Mouse (Mus musculus) adrenal gland, adult 18-20 months (tissue): ENCODE results near the gene Bcl7c. TPM values are rescaled to one million over a fixed set of nuclear protein-coding genes. Genes with fewer than 3 reads are reported as not detected.
"Not testable (repeated sequence)": the region's sequence is repeated elsewhere in the genome, so short reads cannot be mapped to it uniquely, and the experiment has no call there.

ENCODE experiments used
- DNase-seq, 2 experiments: peaks; one replicate each; pipeline ENCODE4 v3.0.0; 2021 to 2022; ENCODE audit warnings: low spot score in 2 of 2
- total RNA-seq, 2 experiments: library from RNA; stranded (reverse); gene quantifications; 1 replicate in 1 of 2; 2 replicates in 1 of 2; pipeline ENCODE4 v1.2.3; 2021

Gene Bcl7c
- total RNA-seq, 2 experiments from 2014 or later = 53.4 to 88.2 TPM

DNA sequence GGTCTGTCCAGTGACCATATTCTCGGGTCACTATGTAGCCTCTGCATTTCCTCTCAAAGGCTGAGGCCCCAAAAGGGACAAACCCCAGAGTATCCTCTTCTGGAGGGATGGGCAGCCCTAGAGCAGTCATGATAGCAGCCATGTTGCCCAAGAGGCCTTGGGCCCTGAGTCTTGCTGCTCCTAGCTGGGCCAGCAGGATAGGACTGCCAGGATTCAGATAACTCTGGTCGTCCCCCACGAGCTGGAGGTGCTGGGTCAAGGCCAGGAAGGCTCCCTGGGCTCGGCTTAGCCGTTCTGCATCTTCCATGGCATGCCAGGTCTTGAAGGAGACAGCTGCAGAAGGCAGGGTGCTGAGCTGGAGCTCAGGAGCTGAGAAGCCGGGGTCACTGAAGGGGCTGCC is 10.5 kb upstream of the Bcl7c start:
- no peak for DNase-seq

DNA sequence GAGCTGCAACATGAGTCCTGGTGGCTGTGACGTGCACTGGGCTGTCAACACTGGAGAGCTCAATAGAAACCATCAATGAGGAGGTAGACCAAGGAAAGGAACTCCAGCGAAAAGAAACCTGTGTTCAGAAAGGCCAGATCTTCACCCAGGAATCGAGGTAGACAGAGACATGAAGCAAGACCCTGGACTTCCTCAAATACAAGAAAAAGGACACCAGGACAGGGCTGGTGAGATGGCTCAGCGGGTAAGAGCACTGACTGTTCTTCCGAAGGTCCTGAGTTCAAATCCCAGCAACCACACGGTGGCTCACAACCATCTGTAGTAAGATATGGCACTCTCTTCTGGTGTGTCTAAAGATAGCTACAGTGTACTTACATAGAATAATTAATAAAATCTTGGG is 9.6 kb upstream of the Bcl7c start:
- DNase-seq = no peak

DNA sequence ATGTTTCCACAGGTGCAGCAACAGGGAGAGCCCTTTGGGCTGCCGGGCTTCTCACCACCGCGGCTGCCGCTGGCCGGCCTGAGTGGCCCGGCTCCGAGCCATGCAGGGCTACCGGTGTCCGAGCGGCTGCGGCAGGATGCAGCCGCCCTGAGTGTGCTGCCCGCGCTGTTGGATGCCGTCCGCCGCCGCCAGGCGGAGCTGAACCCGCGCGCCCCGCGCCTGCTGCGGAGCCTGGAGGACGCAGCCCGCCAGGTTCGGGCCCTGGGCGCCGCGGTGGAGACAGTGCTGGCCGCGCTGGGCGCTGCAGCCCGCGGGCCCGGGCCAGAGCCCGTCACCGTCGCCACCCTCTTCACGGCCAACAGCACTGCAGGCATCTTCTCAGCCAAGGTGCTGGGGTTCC is 8.3 kb upstream of the Bcl7c start:
- peak; percentile 70 to 80 for DNase-seq

DNA sequence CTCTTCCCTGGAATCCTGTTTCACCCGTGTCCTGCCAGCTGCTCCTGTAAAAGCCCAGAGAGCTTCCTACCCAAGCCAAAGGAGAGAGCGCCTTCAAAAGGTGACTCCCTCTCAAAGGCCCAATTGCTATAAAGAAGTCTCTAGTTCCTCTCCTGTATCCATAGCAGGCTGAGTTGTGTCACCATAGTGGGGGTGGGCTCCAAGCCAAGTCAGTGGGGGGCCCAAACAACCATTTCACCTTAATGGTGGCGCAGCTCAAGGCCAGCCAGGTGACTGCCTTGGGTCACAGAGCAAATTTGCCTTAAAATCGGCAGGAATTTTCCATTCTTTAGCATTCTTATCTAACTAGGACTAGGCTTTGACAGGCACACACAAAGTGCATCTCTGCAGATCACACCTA is 6.1 kb upstream of the Bcl7c start:
- no peak for DNase-seq

DNA sequence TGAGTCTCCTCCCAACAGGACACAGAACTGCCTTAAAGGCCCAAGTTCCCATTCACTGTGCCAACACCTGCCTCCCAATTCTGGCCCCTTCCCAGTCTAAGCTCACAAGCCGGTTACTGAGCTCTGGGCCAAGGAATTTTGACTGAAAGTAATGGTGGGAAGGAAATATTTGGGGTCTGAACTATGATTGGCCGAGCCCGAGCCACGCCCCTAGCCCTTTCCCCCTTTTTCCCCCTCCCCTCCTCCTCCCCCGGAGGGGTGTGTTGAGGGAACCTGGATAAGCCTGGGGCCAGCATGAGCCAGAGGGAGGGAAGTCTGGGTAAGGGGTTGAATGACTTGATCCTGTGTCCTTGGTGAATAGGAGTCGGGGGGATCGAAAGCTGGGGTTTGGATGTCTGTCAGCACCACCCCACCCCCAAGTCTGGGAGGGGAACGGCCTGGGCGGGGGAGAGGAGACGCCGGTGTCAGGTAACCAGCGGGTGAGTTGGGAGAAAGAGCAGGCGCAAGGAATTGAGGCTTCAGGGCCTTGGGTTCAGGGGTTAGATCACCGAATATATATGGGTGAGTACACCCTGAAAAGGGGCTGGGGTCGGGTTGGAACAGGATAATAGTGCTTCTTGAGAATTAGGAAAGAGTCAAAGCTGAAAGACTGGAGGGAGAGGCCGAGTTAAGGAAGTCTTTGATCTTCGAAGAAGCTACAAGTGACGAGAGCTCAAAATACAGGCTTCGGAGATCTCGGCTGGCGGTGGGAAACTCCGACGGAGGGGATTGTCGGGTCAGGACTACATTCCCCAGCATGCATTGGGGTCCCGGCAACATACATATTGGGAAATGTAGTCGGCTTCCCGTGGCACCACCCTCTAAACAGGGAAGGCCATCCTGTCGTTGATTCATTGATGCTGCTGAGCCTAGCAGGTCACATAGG is 4.0 kb upstream of the Bcl7c start, which contains the start of gene Ctf1:
Gene Ctf1 (plus strand): TSS at position 276 of the 925 bp plus-strand sequence.
- DNase-seq = peak; percentile 52 to 70

DNA sequence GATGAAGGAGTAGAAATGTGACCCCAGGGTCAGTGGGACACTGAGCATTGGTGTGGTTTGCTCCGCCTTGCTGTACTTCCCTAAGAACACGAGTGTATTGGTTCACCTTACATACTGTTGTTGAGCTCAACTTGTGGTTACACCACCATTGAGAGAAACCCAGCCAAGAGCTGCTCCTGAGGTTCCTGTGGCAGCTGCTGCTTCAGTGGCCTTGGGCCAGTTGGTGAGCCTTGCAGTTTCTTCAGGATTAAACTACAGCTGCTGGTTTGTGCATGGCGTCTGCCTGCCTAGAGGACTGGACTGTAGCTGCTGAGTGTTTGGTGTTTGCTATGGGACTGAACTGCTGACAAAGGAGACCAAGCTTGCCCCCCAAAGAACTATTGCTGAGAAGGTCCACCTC is 2.7 kb upstream of the Bcl7c start:
- DNase-seq = no peak

DNA sequence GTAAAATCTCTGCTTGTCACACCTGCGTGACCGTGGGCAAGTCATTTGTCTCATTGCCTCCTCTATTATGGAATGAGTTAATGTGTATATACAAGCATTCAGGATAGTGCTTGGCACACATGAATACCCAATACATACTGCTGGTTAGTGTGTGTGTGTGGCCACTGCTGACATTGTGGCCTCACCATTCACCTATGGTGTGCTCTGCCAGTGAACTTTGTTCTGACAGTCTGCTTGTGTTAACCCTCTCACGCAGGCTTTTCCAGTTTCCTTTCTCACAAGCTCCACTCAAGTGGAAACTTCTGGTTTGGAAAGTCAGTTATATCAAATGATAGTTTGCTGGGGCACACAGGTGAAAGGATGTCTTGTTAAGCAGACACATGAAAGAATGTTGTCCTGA is 2.3 kb upstream of the Bcl7c start:
- DNase-seq = no peak

DNA sequence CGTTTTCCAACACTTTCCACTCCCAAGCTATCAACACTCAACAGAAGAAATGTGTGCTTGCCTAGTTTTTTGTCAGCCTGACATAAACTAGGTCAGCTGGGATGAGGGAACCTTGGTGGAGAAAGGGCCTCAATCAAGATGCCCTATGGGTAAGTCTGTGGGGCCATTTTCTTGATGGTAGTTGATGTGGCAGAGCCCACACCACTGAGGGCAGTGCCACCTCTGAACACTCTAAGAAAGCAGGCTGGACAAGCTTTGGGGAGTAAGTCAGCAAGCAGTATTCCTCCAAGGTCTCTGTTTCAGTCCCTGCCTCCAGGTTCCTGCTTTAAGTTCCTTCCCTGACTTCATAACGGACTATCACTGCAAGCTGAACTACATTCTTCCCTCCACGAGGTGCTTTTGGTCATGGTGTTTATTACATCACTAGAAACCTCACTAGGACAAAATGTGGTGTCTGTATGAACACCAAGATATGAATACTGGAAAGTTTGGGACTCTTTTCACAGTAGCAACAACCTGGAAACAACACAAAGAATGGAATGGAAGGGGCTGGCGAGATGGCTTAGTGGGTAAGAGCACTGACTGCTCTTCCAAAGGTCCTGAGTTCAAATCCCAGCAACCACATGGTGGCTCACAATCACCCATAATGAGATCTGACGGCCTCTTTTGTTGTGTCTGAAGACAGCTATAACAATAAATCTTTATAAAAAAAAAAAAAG is 687 bp upstream of the Bcl7c start:
- DNase-seq = no peak

DNA sequence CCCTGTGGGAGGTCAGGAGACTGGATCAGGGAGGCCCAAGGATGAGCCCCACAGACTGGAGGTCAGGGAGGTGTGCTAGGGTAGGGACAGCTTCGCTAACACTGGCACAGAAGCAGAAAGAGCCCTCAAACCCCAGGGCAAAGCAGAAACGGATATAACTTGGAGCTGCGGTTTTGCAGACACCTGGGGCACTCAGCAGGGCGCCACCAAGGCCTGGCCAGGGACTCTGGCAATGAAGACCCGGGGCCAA is 851 bp downstream of the Bcl7c start:
- DNase-seq = no peak

DNA sequence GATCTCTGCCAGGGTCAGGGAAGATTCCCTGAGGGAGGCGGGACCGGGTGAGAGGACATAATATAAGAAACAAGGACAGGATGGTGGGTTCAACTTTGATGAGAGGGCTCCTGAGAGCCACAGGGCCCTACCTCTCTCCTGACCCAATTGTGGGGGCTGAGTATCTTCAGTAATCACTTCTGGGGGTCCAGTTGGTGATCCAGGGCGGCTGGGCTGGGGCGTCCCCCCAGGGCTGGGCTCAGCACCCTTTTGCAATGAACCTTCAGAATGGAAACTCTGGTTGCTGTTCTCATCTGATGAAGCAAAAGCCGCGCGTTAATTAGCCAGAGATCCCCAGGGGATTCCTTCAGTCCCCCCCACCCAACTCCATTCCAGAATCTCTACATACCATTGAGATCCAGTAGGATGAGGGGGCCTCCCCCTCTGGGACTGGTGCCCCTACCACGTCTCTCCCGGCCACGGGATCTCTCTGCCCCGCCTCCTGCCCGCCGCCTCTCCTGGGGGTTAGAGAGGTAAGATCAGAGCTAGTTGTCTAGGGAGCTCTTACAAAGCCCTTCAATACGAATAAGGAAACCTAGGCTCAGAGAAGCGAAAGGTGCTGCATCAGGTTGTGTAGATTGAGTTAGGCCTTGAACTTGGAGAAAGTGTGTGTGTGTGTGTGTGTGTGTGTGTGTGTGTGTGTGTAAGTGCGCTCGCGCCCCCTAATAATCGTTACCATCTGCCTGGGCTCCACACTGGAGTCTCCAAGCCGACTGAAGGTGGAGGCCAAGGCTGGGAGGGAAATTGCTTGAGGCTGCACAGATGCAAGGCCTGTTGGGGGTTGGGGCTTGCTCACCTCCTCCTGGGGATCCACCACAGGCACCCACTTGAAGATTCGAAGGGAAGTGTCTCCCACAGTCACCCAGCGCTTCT is 1.4 kb downstream of the Bcl7c start:
- no peak for DNase-seq

DNA sequence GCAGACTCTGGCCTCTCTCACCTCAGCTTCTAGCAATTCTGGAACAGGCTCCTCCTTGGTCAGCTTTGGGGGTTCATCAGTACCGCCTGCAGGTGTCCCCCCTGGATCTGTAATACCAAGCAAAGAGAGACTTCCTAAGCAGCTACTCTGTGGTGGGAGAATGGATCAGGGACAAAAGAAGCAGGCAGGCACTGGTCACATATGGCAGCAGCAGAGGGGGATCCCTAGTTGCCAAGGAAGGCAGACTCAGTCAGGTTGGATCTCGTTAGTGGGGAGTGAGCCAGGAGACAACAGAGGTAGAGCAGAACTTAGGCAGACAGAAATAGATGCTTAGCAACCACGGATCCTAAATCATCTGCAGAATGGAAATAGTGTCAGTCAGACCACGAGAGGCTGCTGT is 3.0 kb downstream of the Bcl7c start:
- no peak for DNase-seq

DNA sequence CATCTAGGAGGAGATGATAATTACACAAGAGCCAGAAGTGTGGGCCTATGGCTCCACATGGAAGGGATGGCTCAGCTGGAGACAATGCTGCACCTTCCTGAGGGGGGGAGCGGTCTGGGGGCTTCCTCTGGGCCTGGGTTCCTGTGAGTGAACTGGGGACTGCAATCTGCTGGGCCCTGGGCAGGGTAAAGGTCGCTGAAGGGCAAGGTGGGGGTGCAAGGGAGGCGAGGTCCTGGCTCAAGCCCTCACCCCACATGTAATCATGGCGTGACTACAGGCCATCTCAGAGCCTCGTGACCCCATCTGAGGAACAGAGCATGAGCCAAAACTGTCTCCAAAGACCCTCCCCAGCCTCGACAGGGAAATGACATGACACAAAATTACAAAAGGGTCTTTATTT is 4.1 kb downstream of the Bcl7c start:
- no peak for DNase-seq

DNA sequence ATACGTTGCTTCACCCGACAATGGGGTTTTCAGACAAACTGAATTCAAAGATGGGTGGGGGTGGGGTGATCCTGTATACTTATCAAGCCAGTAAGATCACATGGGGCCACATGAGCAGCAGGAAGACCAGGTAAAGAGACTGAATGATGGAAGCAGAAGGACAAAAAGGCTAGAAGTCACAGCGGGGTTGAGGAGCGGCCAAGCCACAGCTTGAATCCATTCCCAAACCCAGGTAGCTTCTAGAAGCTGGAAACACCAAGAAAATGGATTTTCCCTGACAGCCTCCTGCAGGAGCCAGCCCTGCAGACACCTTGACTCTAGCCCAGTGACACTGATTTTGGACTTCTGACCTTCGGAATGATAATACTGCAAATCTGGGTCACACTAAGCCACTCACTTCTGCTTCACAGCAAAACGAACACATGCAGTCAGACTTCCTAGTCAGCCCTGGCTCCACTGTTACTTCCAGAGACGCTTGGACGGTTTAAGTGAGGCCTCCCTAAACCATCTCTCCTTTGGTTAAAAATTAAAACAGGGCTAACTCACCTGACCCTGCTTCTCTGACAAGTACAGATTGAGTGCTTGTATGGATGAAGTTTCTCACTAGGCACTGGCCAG is 5.1 kb downstream of the Bcl7c start:
- no peak for DNase-seq

DNA sequence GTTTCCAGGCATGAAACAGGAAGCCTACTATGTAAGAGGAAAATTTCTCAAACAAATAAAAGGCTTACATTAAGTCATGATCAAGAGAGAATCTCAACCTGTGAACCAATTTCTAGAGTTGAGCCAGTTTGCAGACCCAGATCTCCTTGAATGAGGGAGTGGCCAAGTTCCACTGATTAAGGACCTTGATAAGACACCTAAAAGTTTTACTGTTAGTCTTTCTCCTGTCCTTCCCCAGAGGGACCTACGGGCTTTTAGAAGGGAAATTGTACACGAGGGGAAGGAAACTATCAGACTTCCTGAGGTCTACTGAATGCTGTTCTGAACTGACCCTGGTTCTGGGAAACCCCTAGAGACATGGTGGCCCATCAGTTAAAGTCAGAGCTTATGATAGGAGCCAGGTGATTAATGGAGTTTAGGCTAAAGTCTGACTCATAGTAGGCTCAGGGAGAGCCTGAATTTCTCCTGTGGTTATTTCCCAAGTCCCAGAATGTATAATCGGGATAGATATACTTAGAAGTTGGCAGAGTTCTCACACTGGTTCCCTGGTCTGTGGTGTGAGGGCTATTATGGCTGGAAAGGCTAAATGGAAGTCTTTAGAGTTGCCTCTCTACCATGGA is 7.9 kb downstream of the Bcl7c start:
- no peak for DNase-seq

DNA sequence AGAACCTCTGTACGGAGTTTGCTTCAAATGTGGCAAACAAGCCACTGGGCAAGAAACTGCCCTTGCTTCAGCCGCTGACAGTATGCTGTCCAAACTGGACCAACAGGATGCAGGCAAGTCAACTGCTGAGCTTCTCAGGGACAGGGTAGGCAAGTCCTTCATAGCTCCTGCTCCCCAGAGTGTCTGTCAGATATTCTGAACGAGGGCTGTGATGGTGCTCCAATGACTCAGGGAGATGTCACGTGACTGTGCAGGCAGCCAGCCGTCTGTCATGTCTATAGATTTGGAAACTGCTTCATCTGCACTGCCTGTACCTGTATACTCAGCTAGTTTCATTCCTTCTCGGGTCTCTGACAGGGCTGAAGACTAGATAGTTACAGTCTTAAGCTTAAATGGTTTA is 9.7 kb downstream of the Bcl7c start:
- no peak for DNase-seq

DNA sequence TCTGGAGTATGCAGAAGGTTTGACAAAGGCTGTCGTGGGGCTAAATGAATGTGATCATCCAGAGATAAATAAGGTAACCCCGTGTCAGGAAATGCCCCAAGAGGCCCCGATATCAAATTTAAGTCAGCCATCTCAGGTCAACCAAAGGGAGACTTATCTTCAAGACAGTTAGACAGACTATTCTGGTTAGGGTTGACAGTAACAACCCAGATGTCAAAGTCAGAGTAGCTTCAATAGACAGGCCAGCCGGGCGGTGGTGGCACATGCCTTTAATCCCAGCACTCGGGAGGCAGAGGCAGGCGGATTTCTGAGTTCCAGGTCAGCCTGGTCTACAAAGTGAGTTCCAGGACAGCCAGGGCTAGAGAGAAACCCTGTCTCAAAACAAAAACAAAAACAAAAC is 15.0 kb downstream of the Bcl7c start:
- DNase-seq = not testable (repeated sequence)

DNA sequence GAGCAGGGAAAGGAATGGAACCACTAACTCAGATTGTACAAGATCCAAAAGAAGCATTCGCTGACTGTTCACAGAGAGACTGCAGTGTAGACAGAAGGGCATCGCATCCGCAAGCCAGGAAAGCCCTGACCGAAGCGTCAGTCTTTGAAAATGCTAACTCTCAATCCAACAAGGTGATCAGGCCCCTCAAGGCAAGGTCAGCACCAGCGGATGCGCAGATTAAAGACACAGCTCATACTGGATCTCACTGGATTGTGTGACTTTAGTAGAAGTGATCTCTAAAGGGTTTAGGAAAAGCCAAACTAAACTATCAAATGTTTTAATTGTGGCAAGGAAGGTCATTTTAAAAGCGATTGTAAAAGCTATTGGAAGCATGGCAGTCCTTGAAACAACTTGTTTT is 15.4 kb downstream of the Bcl7c start:
- no peak for DNase-seq

DNA sequence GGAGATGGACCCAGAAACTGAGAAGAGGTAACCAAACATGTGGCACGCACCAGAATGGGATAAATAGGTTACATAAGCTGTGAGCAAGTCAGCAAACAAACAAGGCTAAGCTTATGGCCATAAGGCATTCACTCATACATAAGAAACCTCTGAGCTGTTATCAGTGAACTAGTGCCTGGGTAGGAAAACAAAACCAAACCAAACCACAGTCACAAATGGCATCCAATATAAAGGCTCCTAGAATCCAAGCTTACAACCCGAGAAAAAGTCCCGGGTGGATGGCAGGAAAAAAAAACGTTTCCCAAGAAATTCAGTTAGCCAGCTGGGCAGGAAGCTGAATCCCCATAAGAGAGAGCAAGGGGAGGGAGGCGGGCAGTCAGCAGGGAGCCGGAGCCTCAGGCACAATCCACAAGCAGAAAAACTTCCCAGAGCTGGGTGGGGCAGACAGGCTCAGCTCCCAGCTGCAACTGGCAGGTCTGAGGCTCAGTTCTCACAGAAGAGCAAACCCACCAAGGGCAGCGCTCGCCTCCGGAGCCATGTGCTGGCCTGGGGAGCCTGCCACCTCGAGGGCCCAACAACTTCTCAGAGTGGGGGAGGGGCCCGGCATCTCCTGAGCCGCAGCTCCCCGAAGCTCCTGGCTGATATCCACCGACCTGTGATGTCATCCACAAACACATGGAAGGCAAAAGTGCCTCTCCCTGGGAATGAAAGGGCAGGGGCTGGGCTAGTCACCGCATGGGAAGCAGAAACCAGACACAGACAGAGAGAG is 17.3 kb downstream of the Bcl7c start:
- DNase-seq = peak; percentile 70 to 75

DNA sequence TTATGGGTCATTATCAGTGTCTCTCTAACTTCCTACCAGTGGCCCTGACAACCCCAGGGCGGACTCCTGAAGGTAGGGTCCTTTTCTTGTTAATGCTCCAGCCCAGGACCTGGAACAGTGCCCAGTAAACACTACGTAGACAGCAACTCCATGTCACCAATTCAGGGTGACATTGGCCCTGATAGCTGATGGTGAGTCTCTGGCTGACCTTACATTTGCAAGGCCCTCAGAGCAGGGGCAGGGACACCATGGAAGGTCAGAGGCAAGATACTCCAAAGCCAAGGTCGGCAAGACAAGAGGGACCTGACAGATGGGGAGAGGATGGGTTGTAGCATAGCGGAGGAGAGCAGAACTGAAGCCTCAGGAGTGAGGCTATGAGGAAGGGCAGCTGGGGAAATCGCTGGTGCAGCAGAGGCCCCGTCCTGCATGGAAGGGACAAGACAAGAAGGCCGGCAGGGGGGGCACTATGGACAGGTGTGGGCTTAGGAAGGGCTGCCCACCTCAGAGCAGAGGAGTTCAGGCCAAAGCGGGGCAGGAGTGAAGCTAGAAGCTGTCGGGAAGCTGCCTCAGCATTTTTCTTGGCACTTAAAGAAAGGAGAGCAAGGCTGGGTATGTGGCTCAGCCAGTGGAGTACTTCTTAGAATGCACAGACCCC is 19.0 kb downstream of the Bcl7c start:
- no peak for DNase-seq
